Mouse (Mus musculus): ENCODE measurements around the gene Preb.

DNA sequence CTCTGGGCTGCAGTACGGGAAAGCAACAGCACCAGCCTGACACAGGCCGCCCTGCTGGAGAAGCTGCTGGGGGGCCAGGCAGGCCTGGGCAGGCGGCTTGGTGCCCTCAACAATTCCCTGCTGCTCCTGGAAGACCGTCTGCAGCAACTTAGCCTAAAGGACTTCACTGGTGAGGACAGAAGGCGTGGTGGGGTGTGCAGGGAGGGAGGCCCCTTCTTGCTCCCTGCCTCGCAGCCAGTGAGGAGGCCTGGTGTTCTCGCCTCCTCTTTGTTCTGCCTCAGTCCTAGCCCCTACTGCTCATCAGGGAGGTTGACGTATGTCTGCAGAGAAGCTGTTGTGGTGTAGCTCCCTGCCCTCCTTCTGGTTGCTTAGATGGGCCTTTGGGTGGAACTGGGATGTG is 41.5 kb downstream of the Preb start:
- TF ChIP-seq RCOR1 (conservative IDR thresholded peaks at IDR 0.05; ENCODE audit: low read depth, low read length) (no peak), ZMIZ1 (IDR thresholded peaks at IDR 0.05; ENCODE audit: low read depth, low read length) (no peak), CTCF (conservative IDR thresholded peaks at IDR 0.05 in 1 of 2, IDR thresholded peaks at IDR 0.05 in 1 of 2; ENCODE audit: low read depth in 2 of 2, low read length in 2 of 2) (no peak), GABPA (IDR thresholded peaks at IDR 0.05; ENCODE audit: insufficient replicate concordance, low read depth, low read length) (no peak), ELF1 (IDR thresholded peaks at IDR 0.05; ENCODE audit: low read depth, low read length) (no peak), HCFC1 (IDR thresholded peaks at IDR 0.05; ENCODE audit: low read depth, low read length) (no peak), ETS1 (conservative IDR thresholded peaks at IDR 0.05; ENCODE audit: low read depth, low read length) (no peak), KAT2A (IDR thresholded peaks at IDR 0.05; ENCODE audit: insufficient replicate concordance, low read length) (no peak), EP300 (IDR thresholded peaks at IDR 0.05; ENCODE audit: low read length) (no peak), CHD1 (IDR thresholded peaks at IDR 0.05; ENCODE audit: low read depth, low read length) (no peak)

All from CH12.LX (cell line).